Mouse (Mus musculus): ENCODE results near the gene Gadd45g. TPM values are rescaled to one million over a fixed set of nuclear protein-coding genes. Genes with fewer than 3 reads are reported as not detected.

Gene Gadd45g
- total RNA-seq (2015; ENCODE audit: low replicate concordance) (not detected in 2 replicates), total RNA-seq (2017; ENCODE audit: low replicate concordance) (1.2 and 4.2 TPM in 2 replicates)

DNA sequence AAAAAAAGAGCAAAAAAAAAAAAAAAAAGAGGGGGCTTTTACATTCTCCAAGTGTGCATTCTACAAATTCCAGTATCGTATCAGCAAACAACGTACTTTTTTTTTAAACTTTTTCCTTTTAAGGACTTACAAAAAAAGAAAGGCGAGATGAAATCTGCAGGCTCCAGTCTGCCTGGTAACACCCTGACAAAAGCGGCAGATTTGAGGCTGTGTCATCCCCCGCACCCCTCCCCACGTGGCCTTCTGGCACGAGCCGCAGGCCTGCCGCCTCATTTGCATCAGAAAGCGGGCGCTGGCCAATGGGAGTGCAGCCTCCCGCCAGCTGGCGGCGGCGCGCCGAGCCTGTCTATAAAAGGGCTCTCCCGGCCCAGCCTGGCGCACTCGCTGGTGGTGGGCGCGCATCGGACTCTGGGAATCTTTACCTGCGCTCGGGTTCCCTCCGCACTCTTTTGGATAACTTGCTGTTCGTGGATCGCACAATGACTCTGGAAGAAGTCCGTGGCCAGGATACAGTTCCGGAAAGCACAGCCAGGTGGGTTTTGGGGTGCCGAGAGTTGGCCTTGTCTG is at the start of gene Gadd45g:
Gadd45g (plus strand) TSS at position 378 of the 567 bp plus-strand sequence.
- ATAC-seq (replicated peaks; ENCODE audit: low FRiP score, poor library complexity, severe bottlenecking): peak; percentile 69

DNA sequence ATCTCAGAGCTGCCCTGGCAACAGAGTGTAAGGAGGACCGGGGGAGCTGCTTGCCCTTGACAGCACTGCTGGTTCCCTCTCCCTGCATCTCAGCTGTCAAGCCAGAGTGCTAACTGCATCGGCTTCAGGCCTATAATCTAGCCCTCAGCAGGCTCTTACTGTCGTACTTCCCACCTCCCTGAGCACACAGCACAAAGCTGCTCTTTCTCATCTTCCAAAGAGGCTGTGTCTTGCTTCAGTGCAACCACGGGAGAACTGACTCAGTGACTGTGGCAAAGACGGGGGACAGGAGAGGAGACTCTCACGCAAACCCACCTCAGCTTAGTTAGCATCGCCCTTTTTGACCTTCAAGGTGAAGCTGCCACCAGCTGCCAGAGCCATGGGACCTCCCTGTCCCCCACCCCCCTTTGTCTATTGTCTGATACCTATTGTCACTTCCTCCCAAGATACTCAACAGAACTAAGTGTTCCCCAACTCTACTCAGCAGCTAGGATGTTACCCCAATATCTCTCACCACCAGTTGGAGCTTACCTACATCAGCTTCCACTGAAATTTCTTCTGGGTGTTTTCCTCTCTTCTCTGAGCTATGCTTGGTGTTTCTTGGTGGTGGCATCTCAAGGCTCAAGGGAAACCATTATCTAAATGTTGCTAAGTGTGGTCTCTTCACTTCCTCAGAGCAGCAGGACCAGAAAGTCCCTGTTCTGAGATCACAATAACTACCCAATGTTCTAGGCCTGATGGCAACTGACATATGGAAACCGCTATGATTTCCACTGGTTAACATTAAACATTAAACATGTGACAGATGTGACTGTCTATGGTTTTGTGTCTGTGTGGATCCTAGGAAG is 48.4 kb upstream of the Gadd45g start:
- ATAC-seq (replicated peaks; ENCODE audit: low FRiP score, poor library complexity, severe bottlenecking): no peak

DNA sequence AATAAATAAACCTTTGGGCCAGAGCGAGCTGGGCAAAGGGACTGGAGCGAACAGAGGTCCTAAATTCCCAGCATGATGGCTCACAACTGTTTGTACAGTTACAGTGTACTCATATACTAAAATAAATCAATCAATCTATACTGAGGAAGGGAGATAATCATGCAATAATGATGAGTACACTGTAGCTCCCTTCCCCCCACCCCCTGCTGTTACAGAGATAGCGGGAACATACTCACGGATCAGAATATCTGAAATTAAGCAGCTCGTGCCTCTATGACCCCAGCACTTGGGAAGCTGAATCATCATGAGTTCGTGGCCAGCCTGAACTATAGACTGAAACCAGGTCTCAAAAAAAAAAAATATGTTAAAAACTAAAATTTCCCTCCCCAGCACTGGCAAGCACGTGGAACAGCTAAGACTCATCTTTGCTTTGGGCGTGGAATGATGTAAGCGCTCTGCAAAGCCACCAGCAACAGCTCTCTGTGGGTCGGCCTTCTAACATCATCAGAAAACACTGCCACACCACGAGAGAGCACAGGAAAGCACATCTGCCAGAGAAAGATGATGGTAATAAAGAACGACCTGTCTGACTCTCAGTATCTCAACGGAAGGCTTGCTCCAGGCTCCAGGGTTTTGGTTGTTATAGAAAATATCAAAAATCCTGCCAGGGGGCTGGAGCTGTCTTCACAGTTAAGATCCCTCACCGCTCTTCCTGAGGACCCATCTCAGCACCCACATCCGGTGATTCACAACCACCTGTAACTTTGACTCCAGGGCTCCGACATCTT is 46.5 kb upstream of the Gadd45g start:
- no peak for ATAC-seq (replicated peaks; ENCODE audit: low FRiP score, poor library complexity, severe bottlenecking)

GRCm38 (mm10) chr13:51800921-51801320 is 45.6 kb upstream of the Gadd45g start:
- ATAC-seq (replicated peaks; ENCODE audit: low FRiP score, poor library complexity, severe bottlenecking): no peak

DNA sequence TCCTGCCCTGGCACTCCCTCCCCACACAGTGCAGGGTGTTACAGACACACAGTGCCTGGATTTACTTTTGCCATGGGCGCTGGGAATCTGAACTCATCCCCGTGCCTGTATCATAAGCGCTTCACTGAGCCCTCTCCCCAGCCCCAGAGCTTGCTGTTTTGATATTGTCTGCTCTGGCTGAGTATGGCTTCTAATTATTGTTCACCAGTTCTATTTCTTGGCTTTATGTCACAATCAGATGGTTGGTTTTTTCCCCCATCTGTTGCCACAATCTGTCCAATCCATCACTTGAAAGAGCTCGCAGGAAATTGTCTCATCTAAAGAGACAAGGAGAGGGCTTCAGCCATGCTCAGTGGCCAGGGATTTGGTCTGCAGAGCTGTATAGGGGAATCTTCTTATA is 40.8 kb upstream of the Gadd45g start:
- ATAC-seq (replicated peaks; ENCODE audit: low FRiP score, poor library complexity, severe bottlenecking): no peak

GRCm38 (mm10) chr13:51806220-51806619 is 40.3 kb upstream of the Gadd45g start:
- no peak for ATAC-seq (replicated peaks; ENCODE audit: low FRiP score, poor library complexity, severe bottlenecking)

GRCm38 (mm10) chr13:51808141-51808540 is 38.3 kb upstream of the Gadd45g start:
- ATAC-seq (replicated peaks; ENCODE audit: low FRiP score, poor library complexity, severe bottlenecking): no peak

GRCm38 (mm10) chr13:51813621-51814615 is 32.6 kb upstream of the Gadd45g start:
- ATAC-seq (replicated peaks; ENCODE audit: low FRiP score, poor library complexity, severe bottlenecking): no peak

GRCm38 (mm10) chr13:51814646-51815045 is 31.8 kb upstream of the Gadd45g start:
- no peak for ATAC-seq (replicated peaks; ENCODE audit: low FRiP score, poor library complexity, severe bottlenecking)

DNA sequence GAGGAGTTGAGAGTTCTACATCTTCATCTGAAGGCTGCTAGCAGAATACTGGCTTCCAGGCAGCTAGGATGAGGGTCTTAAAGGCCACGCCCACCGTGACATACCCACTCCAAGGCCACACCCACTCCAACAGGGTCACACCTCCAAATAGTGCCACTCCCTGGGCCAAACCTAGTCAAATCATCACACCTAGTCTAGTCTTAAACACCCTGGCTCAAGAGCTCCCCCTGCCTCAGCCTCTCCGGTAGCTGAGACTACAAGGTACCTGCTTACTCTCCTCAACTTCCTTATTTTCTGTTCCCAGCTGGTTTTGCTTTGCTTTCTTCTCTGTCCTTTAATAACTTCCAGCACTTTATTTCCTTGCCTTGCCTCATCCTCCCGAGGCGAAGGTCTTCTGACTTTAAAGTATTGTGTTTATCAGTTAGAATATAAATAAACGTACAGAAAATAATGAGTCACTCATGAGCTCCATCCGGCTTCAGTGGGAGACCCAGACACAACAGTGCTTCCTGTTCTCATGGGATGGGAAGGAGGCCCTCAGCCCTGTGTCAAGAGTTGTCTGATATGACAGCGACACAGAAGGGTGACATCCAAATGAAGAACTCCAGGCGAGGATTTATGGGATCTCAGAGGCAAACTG is 30.5 kb upstream of the Gadd45g start:
- ATAC-seq (replicated peaks; ENCODE audit: low FRiP score, poor library complexity, severe bottlenecking): no peak

DNA sequence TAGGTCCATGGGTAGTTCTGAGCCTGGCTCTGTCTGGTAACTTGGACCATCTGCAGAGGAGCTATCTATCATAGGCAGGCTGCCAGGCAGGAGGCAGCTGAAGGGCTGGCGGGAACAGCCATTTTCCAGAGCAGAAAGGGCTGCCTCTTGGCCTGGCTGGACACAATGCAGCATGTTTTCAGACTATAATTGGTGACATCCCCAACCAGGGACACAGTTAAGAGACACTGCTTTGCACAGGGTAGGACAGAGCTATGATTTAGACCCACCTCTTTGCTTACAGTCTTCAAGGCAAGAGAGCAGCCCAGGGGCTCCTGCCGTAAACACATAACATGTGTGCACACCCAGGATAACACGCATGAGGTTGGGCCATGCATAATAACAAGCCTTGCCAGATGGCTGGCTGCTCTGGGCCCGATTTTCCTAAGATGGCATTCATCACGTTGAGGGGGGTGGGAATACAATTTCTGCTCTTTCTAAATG is 29.9 kb upstream of the Gadd45g start:
- ATAC-seq (replicated peaks; ENCODE audit: low FRiP score, poor library complexity, severe bottlenecking): no peak

DNA sequence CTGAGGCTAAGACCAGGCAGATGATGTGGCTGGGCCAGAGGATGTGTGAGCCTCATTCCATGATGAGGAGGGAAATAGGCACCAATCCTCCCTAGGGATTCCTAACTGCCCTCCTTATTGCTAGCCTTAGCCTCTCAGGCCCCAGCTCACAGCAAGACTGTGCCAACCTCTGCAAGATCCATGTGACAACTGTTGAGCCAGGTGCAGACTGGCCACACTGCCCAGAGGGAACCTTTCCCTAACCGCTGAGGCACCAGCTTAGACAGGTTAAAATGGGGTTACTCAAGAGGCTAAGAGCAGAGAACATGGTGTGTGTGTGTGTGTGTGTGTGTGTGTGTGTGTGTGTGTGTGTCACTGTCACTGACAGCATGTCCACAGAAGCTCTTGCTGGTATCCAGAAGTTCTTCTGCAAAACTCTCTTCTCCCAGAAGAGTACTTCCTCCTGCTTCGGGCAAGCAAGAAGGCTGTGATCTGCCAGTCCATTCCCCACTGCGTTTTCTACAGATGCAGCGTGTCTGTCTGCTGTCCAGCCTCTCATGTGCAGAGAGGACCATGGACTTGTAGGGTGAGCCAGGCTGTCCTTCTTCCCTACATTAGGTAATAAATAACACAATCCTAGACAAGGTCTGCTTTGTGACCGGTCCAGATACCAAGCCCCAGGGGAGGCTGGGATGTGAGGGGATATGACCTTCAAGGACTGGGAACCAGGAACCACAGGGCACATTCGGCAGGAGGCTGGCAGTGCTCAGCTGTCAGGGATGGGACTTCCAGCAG is 28.1 kb upstream of the Gadd45g start:
- ATAC-seq (replicated peaks; ENCODE audit: low FRiP score, poor library complexity, severe bottlenecking): no peak

GRCm38 (mm10) chr13:51818944-51819326 is 27.5 kb upstream of the Gadd45g start:
- ATAC-seq (replicated peaks; ENCODE audit: low FRiP score, poor library complexity, severe bottlenecking): no peak

DNA sequence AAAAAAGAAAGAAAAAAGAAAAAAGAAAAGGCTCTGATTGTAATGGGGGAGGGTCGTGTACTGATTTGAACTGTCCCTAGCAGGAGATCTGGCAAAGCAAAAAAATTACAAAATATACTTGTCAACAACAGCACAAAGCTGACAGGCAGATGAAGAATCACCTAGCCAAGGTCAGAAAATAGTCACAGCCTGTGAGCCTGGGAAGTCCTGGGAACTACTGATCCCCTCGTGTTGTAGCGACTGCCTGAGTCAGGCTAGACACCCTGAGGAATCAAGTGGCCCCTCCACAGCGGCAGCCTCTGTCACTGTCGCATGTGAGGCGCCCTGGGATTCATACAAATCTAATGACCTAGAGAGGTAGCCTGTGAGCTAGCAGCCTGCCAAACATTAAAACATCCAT is 27.1 kb upstream of the Gadd45g start:
- no peak for ATAC-seq (replicated peaks; ENCODE audit: low FRiP score, poor library complexity, severe bottlenecking)

GRCm38 (mm10) chr13:51821988-51822387 is 24.5 kb upstream of the Gadd45g start:
- no peak for ATAC-seq (replicated peaks; ENCODE audit: low FRiP score, poor library complexity, severe bottlenecking)

DNA sequence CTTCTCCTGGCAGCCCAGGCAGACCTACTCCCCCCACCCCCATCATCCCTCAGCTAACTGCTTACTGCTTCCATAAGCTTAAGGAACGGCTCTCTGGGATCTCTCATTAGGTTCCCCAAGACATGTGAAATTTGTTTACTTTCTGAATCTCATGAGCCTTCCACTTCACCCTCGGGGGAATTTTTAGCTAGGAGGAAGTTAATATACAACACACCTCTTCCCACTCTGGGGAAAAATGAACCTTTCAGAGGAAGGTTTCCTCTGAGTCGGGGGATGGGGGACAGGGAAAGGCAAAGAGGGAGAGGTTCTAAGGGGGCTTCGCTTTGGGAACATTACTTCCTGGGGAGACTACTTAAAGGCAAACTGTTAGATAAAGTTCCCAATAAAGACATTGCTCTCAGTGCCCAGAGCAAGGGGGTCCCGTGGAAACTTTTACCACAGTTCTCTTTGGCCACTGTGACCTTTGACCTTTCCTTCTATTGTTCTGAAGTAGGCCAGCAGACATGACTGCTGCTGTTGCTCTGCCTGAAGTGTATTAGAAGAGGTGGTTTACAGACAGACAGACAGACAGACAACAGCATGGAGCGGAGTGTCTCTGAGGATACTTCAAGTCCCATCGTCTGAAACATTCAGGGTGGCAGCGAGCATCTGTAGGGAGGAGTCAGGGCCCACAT is 22.5 kb upstream of the Gadd45g start:
- ATAC-seq (replicated peaks; ENCODE audit: low FRiP score, poor library complexity, severe bottlenecking): no peak

GRCm38 (mm10) chr13:51830744-51831450 is 15.6 kb upstream of the Gadd45g start:
- peak; percentile 72; the same call in 1 of the 2 replicates for ATAC-seq (replicated peaks; ENCODE audit: low FRiP score, poor library complexity, severe bottlenecking)

Measured in erythroblast, adult 5-6 weeks (primary cell).